Mouse (Mus musculus): ENCODE results near the gene Kif5c. TPM values are rescaled to one million over a fixed set of nuclear protein-coding genes. Genes with fewer than 3 reads are reported as not detected.

Gene Kif5c
- 100 to 1,000 TPM; 532 to 560 TPM for total RNA-seq (2021)
- long read RNA-seq, experiment 1, full-length matches to known transcripts: 340 of 510 reads
- long read RNA-seq, experiment 1, partial matches to known transcripts: 145 of 510 reads
- long read RNA-seq, experiment 1, other reads (novel, unspliced or antisense): 25 of 510 reads
- long read RNA-seq, experiment 2, full-length matches to known transcripts: 246 of 382 reads
- long read RNA-seq, experiment 2, partial matches to known transcripts: 117 of 382 reads
- long read RNA-seq, experiment 2, other reads (novel, unspliced or antisense): 19 of 382 reads

GRCm38 (mm10) chr2:49618829-49619718 lies at the start of gene Kif5c:
Gene Kif5c, plus strand, starts transcription at chr2:49619298.
- DNase-seq (ENCODE audit: low spot score in 2 of 2): peak; percentile 91 to 94
- intact Hi-C loops (cut with DNase I): loop anchor here (5.0 kb wide), 1 partner anchor 47 kb away; no protein-coding TSS in a partner anchor

GRCm38 (mm10) chr2:49569862-49570777 lies 49.0 kb upstream of the Kif5c start:
- peak; percentile 30 to 39 for DNase-seq (ENCODE audit: low spot score in 2 of 2)
- intact Hi-C loops (cut with DNase I): loop anchor here (5.0 kb wide), 2 partner anchors 47 to 118 kb away; partner anchors contain the start of genes Epc2 and Kif5c

- intact Hi-C loops (cut with DNase I): loop anchor here (5.0 kb wide), 2 partner anchors 47 to 118 kb away; partner anchors contain the start of genes Epc2 and Kif5c
- no peak for DNase-seq (ENCODE audit: low spot score in 2 of 2)
Observed at GRCm38 (mm10) chr2:49570778-49571101, 48.4 kb upstream of the Kif5c start.

- intact Hi-C loops (cut with DNase I): loop anchor here (5.0 kb wide), 2 partner anchors 46 to 119 kb away; partner anchors contain the start of genes Epc2 and Kif5c
- no peak for DNase-seq (ENCODE audit: low spot score in 2 of 2)
Observed at GRCm38 (mm10) chr2:49571159-49571920, 47.8 kb upstream of the Kif5c start.

GRCm38 (mm10) chr2:49572111-49572642 lies 46.9 kb upstream of the Kif5c start:
- peak; percentile 71 to 78 for DNase-seq (ENCODE audit: low spot score in 2 of 2)
- intact Hi-C loops (cut with DNase I): loop anchor here (5.0 kb wide), 2 partner anchors 45 to 120 kb away; partner anchors contain the start of genes Epc2 and Kif5c

- intact Hi-C loops (cut with DNase I): loop anchor here (5.0 kb wide), 2 partner anchors 45 to 120 kb away; partner anchors contain the start of genes Epc2 and Kif5c
- DNase-seq (ENCODE audit: low spot score in 2 of 2): no peak
Observed at GRCm38 (mm10) chr2:49572684-49573083, 46.4 kb upstream of the Kif5c start.

- intact Hi-C loops (cut with DNase I): loop anchor here (5.0 kb wide), 2 partner anchors 44 to 121 kb away; partner anchors contain the start of genes Epc2 and Kif5c
- DNase-seq (ENCODE audit: low spot score in 2 of 2): no peak
Observed at GRCm38 (mm10) chr2:49573282-49573681, 45.8 kb upstream of the Kif5c start.

GRCm38 (mm10) chr2:49580585-49580984 lies 38.5 kb upstream of the Kif5c start:
- peak in 1 of 2 experiments; percentile 9 for DNase-seq (ENCODE audit: low spot score in 2 of 2)
- intact Hi-C loops (cut with DNase I): no loop called here

- intact Hi-C loops (cut with DNase I): no loop called here
- DNase-seq (ENCODE audit: low spot score in 2 of 2): no peak
Observed at GRCm38 (mm10) chr2:49582546-49582945, 36.6 kb upstream of the Kif5c start.

- intact Hi-C loops (cut with DNase I): no loop called here
- no peak for DNase-seq (ENCODE audit: low spot score in 2 of 2)
Observed at GRCm38 (mm10) chr2:49583311-49583710, 35.8 kb upstream of the Kif5c start.

GRCm38 (mm10) chr2:49590450-49590849 lies 28.6 kb upstream of the Kif5c start:
- intact Hi-C loops (cut with DNase I): no loop called here
- DNase-seq (ENCODE audit: low spot score in 2 of 2): no peak

- intact Hi-C loops (cut with DNase I): no loop called here
Observed at GRCm38 (mm10) chr2:49592926-49593325, 26.2 kb upstream of the Kif5c start.

GRCm38 (mm10) chr2:49594886-49595285 lies 24.2 kb upstream of the Kif5c start:
- no peak for DNase-seq (ENCODE audit: low spot score in 2 of 2)

More at GRCm38 (mm10) chr2:49592926-49593325, 26.2 kb upstream of the Kif5c start:
- no peak for DNase-seq (ENCODE audit: low spot score in 2 of 2)

GRCm38 (mm10) chr2:49596318-49596717 lies 22.8 kb upstream of the Kif5c start:
- DNase-seq (ENCODE audit: low spot score in 2 of 2): no peak
- intact Hi-C loops (cut with DNase I): no loop called here

More at GRCm38 (mm10) chr2:49594886-49595285, 24.2 kb upstream of the Kif5c start:
- intact Hi-C loops (cut with DNase I): no loop called here

- intact Hi-C loops (cut with DNase I): no loop called here
- no peak for DNase-seq (ENCODE audit: low spot score in 2 of 2)
Observed at GRCm38 (mm10) chr2:49600021-49600681, 18.9 kb upstream of the Kif5c start.

- no peak for DNase-seq (ENCODE audit: low spot score in 2 of 2)
- intact Hi-C loops (cut with DNase I): no loop called here
Observed at GRCm38 (mm10) chr2:49602791-49603349, 16.2 kb upstream of the Kif5c start.

- intact Hi-C loops (cut with DNase I): no loop called here
- peak; percentile 46 to 51 for DNase-seq (ENCODE audit: low spot score in 2 of 2)
Observed at GRCm38 (mm10) chr2:49609611-49610010, 9.5 kb upstream of the Kif5c start.
